Mouse (Mus musculus): Measurements from ENCODE around the gene Ccdc175. TPM values are rescaled to one million over a fixed set of nuclear protein-coding genes. Genes with fewer than 3 reads are reported as not detected.

Ccdc175 gene
- not detected in 2 replicates for polyA plus RNA-seq (2014; fragmentation: Nextera tagmentation; extraction: Ambion mirVana)

DNA sequence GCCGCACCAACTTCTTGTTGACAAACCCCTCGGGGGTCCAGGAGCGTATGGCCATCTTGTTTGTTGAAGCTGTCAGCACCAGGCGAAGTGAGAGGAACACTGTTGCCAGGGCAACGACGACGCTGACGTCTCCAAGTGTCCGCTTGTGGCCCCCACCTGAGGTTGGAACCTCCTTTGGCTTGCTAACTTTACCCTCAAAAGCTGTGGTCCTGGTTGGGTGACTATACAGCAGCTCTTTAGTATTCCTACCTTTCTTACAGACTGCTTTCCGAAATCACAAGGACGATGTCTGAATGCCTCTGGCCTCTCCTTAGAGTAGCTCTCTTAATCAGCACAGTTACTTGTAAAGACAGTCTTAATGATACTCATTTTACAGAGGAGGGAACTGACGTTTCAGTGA is at the start of gene Ccdc175:
Gene Ccdc175, minus strand, starts transcription at position 101 of the 400 bp plus-strand sequence.
- DNase-seq (no peak), ATAC-seq (ENCODE audit: insufficient read depth) (no peak)
- no peaks in the 10 kb centered on the region for H3K36me3 ChIP-seq (ENCODE audit: insufficient read depth)
- no peaks in the 10 kb centered on the region for H3K9me3 ChIP-seq (ENCODE audit: low read depth, low read length)
- no peaks in the 10 kb centered on the region for H3K27me3 ChIP-seq (ENCODE audit: insufficient read depth, low read length)
- TF ChIP-seq CTCF (IDR thresholded peaks at IDR 0.05; ENCODE audit: low read depth) = no peak
- H3K4me1 ChIP-seq (ENCODE audit: insufficient read depth) = no peaks in the 10 kb centered on the region
- H3K4me2 ChIP-seq = no peak within 1 kb of the TSS
- no peak within 1 kb of the TSS for H3K9ac ChIP-seq
- H3K27ac ChIP-seq (ENCODE audit: low read depth) = no peak within 1 kb of the TSS
- H3K4me3 ChIP-seq (ENCODE audit: low read depth, low read length) = no peak within 1 kb of the TSS
- 43% methylated on average over 12 of the region's 12 CpGs for WGBS

DNA sequence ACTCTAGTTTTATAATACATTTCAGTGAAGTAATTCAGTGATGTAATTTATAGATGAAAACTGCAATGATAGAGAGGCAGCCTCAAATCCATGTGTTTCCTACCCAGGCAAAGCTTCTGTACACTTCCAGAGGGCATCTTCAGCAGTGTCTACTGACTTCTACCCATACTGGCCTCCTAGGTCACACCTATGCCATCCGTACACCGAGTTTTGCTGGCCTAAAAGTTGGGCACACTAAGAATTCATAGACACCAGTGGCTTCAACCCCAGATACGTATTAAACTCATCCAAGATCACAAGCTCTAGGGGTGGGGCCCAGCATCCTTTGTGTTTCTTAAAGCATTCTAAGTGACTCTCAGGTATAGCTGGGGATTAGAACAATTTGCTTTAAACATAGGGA is 49.3 kb upstream of the Ccdc175 start:
- H3K4me1 ChIP-seq (ENCODE audit: insufficient read depth) = no peaks in the 10 kb centered on the region

DNA sequence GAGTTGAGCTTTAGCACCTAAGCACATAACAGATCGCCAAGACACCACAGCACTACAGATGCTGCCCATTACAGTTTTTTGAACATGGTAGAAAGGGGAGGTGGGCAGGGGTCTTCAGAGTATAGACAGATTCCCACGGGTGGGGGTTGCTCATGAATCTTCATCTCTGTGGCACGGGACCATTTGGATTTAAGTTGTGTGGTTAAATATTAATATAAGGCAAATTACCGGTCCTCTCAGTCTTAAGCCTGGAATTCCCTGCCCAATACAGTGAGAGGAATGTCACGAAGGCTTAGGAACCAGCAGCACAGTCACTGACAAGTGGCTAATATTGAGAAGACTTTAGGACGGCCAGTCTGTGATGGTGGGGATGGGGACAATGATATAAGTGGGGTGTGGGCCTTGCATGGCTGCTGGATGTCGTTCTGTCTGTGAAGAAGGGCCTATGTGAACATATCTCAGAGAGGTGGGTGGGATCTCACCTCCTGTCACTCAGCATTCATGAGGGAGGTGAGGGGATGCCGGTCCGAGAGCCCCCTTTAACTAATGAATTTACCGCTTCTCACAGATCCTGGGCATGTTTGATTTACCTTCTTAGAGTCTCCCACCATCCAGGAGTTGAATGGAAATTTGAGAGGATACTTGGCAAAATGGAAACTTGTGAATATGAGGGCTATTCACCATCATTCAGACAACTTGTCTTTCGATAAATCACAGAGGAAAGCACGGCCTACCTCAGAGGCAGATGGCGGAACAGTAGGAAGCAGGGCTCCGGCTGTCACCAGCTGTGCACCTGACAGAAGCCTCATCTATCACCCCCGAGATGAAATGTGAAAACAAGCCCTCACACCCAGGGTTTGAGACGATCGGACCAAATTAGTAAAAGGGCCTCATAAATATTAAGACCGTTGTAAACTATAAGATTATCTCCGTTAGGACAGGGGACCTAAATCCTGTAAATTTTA is 48.3 kb upstream of the Ccdc175 start:
- DNase-seq (no peak), ATAC-seq (ENCODE audit: insufficient read depth) (no peak)
- Histone ChIP-seq H3K4me2 (no peak overlapping the region), H3K9ac (no peak overlapping the region), H3K4me1 (ENCODE audit: insufficient read depth) (no peaks in the 10 kb centered on the region), H3K4me3 (ENCODE audit: low read depth, low read length) (no peak overlapping the region), H3K27me3 (ENCODE audit: insufficient read depth, low read length) (peaks cover 14% of the 10 kb centered on the region; the same call in 1 of the 2 replicates), H3K27ac (ENCODE audit: low read depth) (no peak overlapping the region), H3K36me3 (ENCODE audit: insufficient read depth) (no peaks in the 10 kb centered on the region), H3K9me3 (ENCODE audit: low read depth, low read length) (no peaks in the 10 kb centered on the region)
- TF ChIP-seq CTCF (IDR thresholded peaks at IDR 0.05; ENCODE audit: low read depth) = no peak
- 75% methylated on average over 19 of the region's 19 CpGs for WGBS

More for the DNA sequence above, 49.3 kb upstream of the Ccdc175 start:
- Histone ChIP-seq H3K27me3 (ENCODE audit: insufficient read depth, low read length) (peaks cover 17% of the 10 kb centered on the region; the same call in 1 of the 2 replicates), H3K27ac (ENCODE audit: low read depth) (no peak overlapping the region), H3K9me3 (ENCODE audit: low read depth, low read length) (no peaks in the 10 kb centered on the region), H3K4me3 (ENCODE audit: low read depth, low read length) (no peak overlapping the region), H3K4me2 (no peak overlapping the region), H3K9ac (no peak overlapping the region), H3K36me3 (ENCODE audit: insufficient read depth) (no peaks in the 10 kb centered on the region)
- DNase-seq = no peak
- ATAC-seq (ENCODE audit: insufficient read depth) = no peak
- WGBS = 81% methylated on average over 3 of the region's 3 CpGs
- no peak for TF ChIP-seq CTCF (IDR thresholded peaks at IDR 0.05; ENCODE audit: low read depth)

DNA sequence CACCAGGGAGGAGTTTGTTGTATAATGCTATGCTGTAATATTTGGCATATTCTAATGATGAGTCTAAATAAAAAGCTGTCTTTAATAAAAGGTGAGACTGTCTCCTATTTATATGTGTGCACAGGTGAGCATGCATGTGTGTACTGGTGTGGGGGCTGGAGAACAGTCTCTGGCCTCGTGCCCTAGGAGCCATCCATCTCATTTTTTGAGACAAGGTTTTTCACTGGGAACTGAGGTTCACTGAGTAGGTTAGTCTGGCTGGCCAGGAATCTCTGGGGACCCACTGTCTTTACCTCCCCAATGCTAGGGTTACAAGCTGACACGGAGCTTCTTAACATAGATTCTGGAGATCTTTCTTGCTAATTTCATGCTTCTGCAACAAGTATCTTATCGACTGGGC is 47.3 kb upstream of the Ccdc175 start:
- no peaks in the 10 kb centered on the region for H3K36me3 ChIP-seq (ENCODE audit: insufficient read depth)
- H3K9me3 ChIP-seq (ENCODE audit: low read depth, low read length) = no peaks in the 10 kb centered on the region
- ATAC-seq (ENCODE audit: insufficient read depth) (no peak), DNase-seq (no peak)
- 80% methylated on average over 3 of the region's 3 CpGs for WGBS
- H3K4me3 ChIP-seq (ENCODE audit: low read depth, low read length) = no peak overlapping the region
- H3K4me1 ChIP-seq (ENCODE audit: insufficient read depth) = no peaks in the 10 kb centered on the region
- H3K27ac ChIP-seq (ENCODE audit: low read depth) = no peak overlapping the region
- no peak overlapping the region for H3K4me2 ChIP-seq
- no peak for TF ChIP-seq CTCF (IDR thresholded peaks at IDR 0.05; ENCODE audit: low read depth)
- no peak overlapping the region for H3K9ac ChIP-seq
- peaks cover 6% of the 10 kb centered on the region; the same call in 1 of the 2 replicates for H3K27me3 ChIP-seq (ENCODE audit: insufficient read depth, low read length)

GRCm38 (mm10) chr12:72229451-72230196 is 44.8 kb upstream of the Ccdc175 start:
- no peaks in the 10 kb centered on the region for H3K27me3 ChIP-seq (ENCODE audit: insufficient read depth, low read length)
- H3K4me3 ChIP-seq (ENCODE audit: low read depth, low read length) = no peak overlapping the region
- no peak for TF ChIP-seq CTCF (IDR thresholded peaks at IDR 0.05; ENCODE audit: low read depth)
- H3K9ac ChIP-seq = no peak overlapping the region
- ATAC-seq (ENCODE audit: insufficient read depth) (no peak), DNase-seq (no peak)
- WGBS = 67% methylated on average over 8 of the region's 8 CpGs
- no peaks in the 10 kb centered on the region for H3K36me3 ChIP-seq (ENCODE audit: insufficient read depth)
- no peak overlapping the region for H3K27ac ChIP-seq (ENCODE audit: low read depth)
- H3K9me3 ChIP-seq (ENCODE audit: low read depth, low read length) = no peaks in the 10 kb centered on the region
- H3K4me1 ChIP-seq (ENCODE audit: insufficient read depth) = no peaks in the 10 kb centered on the region
- no peak overlapping the region for H3K4me2 ChIP-seq

- TF ChIP-seq CTCF (IDR thresholded peaks at IDR 0.05; ENCODE audit: low read depth) = no peak
- H3K27ac ChIP-seq (ENCODE audit: low read depth) = no peak overlapping the region
- H3K9me3 ChIP-seq (ENCODE audit: low read depth, low read length) = no peaks in the 10 kb centered on the region
- H3K27me3 ChIP-seq (ENCODE audit: insufficient read depth, low read length) = no peaks in the 10 kb centered on the region
- no peaks in the 10 kb centered on the region for H3K4me1 ChIP-seq (ENCODE audit: insufficient read depth)
- no peak overlapping the region for H3K9ac ChIP-seq
- no peaks in the 10 kb centered on the region for H3K36me3 ChIP-seq (ENCODE audit: insufficient read depth)
- 84% methylated on average over 6 of the region's 6 CpGs for WGBS
- DNase-seq (no peak), ATAC-seq (ENCODE audit: insufficient read depth) (no peak)
- no peak overlapping the region for H3K4me3 ChIP-seq (ENCODE audit: low read depth, low read length)
- no peak overlapping the region for H3K4me2 ChIP-seq
These were observed 42.9 kb upstream of the Ccdc175 start for GRCm38 (mm10) chr12:72227731-72228130.

DNA sequence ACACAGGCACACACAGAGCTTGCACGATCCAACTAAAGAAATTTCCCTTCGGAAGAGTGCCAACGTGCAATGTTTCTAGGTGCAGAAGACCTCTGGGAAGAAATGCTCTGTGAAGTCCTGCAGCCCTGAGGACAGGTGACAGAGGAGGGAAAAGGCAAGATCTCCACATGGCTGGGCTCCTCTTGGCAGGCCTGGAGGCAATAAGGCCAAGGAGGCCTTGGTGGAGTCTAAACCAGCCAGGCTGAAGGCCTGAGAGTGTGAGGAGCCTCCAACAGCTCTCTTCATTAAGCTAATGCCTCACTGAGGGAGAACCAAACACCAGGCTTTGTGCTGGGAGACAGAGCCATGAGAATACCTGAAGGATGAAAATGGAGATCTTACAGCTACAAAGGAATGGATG is 40.5 kb upstream of the Ccdc175 start:
- Histone ChIP-seq H3K4me3 (ENCODE audit: low read depth, low read length) (no peak overlapping the region), H3K9ac (no peak overlapping the region), H3K4me1 (ENCODE audit: insufficient read depth) (no peaks in the 10 kb centered on the region), H3K4me2 (no peak overlapping the region), H3K27me3 (ENCODE audit: insufficient read depth, low read length) (no peaks in the 10 kb centered on the region), H3K9me3 (ENCODE audit: low read depth, low read length) (no peaks in the 10 kb centered on the region), H3K27ac (ENCODE audit: low read depth) (no peak overlapping the region), H3K36me3 (ENCODE audit: insufficient read depth) (no peaks in the 10 kb centered on the region)
- WGBS = 92% methylated on average over 3 of the region's 3 CpGs
- no peak for DNase-seq
- ATAC-seq (ENCODE audit: insufficient read depth) = no peak
- TF ChIP-seq CTCF (IDR thresholded peaks at IDR 0.05; ENCODE audit: low read depth) = no peak
